Mouse (Mus musculus): ENCODE results near the gene Kif3b. TPM values are rescaled to one million over a fixed set of nuclear protein-coding genes. Genes with fewer than 3 reads are reported as not detected.
"Not testable (repeated sequence)": the region's sequence is repeated elsewhere in the genome, so short reads cannot be mapped to it uniquely, and the experiment has no call there.

Kif3b gene
- 12.6 and 14.4 TPM in 2 replicates for polyA plus RNA-seq (2016; fragmentation: Nextera tagmentation; extraction: Ambion mirVana)

DNA sequence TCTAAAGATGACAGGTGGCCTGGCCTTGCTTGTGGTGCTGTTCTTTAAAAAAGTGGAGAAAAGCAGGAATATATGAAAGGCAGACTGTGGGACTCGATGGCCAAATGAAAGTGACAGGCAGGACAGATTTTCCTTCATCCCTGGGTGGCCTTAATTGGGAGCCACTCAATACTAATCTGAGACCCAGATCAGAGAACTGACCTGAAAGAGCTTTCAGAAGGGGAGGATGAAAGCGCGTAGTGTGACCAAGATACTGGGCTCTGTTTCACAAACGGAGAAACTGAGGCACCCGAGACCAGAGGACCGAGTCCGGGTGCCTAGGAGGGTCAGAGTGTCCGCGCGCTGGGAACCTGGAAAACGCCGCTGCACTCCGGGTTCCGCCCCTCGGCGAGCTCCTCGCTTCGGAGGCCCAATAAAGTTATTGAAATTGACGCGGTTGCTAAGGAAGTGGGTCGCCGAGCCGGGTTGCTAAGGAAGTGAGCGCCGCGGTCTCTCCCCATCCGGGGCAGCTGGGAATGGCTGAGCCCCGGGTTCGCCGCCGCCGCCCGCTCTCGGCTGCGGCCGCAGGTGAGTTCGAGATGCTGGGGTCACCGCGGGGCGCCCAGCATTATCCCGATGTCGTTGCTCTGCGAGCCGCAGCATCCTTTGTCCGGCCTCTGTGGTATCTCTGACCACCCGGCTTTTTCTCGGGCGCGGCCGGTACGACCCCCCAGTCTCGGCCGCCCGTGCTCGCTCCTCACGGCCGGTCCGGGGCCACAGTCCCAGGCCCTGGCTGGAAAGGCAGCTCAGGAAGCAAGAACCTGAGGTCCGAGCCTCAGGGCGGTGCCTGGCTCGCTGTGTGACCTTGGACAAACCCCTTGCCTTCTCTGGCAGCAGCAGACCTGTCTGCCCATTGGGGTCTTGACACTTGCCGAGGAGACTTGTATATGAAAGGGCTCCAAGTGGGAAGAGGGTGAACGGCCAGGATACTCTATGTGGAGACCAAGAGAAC lies at the start of gene Kif3b:
TSS of gene Kif3b (plus strand) at position 476 of the 991 bp plus-strand sequence.
- H3K36me3 ChIP-seq: no peaks in the 10 kb centered on the region
- no peaks in the 10 kb centered on the region for H3K27me3 ChIP-seq (replicated peaks)
- peak within 1 kb of the TSS; percentile 93 for H3K9ac ChIP-seq
- ATAC-seq (ENCODE audit: low FRiP score, low read depth): peak; percentile 86
- H3K4me2 ChIP-seq (replicated peaks): peak within 1 kb of the TSS; percentile 74
- no peak within 1 kb of the TSS for H3K27ac ChIP-seq
- WGBS: 1% methylated on average over 63 of the region's 63 CpGs
- peaks cover 22% of the 10 kb centered on the region for H3K4me1 ChIP-seq
- H3K9me3 ChIP-seq: no peaks in the 10 kb centered on the region
- H3K4me3 ChIP-seq: peak within 1 kb of the TSS; percentile 98

- ATAC-seq (ENCODE audit: low FRiP score, low read depth): no peak
- H3K27me3 ChIP-seq (replicated peaks): no peaks in the 10 kb centered on the region
- peak overlapping the region; percentile 97; the same call in 1 of the 2 replicates for H3K9ac ChIP-seq
- peaks cover 24% of the 10 kb centered on the region for H3K4me1 ChIP-seq
- WGBS: 69% methylated on average over 6 of the region's 6 CpGs
- no peaks in the 10 kb centered on the region for H3K9me3 ChIP-seq
- peak overlapping the region; percentile 98 for H3K4me3 ChIP-seq
- peaks cover 10% of the 10 kb centered on the region; the same call in 1 of the 2 replicates for H3K36me3 ChIP-seq
- H3K4me2 ChIP-seq (replicated peaks): peak overlapping the region; percentile 94
- H3K27ac ChIP-seq: no peak overlapping the region
Observed at GRCm38 (mm10) chr2:153242156-153242555, 49.1 kb upstream of the Kif3b start.

DNA sequence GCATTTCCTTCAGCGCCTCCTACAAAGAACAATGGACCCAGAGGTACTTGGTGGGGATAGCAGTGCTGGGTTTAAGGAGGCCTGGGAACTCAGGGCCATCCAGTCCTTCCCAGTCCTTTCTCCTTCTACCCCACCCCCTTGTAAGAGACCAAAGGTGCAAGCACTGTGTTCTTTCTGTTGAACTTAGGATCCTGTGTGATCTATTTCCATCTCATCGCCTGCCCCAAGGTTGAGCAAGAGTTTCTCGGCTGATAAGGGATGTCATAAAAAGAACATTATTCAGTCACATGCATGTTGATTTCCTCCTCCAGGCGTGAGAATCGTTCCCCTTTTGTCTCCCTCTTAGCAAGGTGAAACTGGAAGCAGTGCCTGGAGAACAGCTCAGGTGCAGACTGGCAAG lies 41.5 kb upstream of the Kif3b start:
- Histone ChIP-seq H3K27me3 (replicated peaks) (no peaks in the 10 kb centered on the region), H3K4me3 (no peak overlapping the region), H3K36me3 (peaks cover 46% of the 10 kb centered on the region), H3K27ac (no peak overlapping the region), H3K4me1 (no peaks in the 10 kb centered on the region), H3K4me2 (replicated peaks) (no peak overlapping the region), H3K9me3 (no peaks in the 10 kb centered on the region), H3K9ac (no peak overlapping the region)
- ATAC-seq (ENCODE audit: low FRiP score, low read depth): no peak
- 92% methylated on average over 5 of the region's 5 CpGs for WGBS

DNA sequence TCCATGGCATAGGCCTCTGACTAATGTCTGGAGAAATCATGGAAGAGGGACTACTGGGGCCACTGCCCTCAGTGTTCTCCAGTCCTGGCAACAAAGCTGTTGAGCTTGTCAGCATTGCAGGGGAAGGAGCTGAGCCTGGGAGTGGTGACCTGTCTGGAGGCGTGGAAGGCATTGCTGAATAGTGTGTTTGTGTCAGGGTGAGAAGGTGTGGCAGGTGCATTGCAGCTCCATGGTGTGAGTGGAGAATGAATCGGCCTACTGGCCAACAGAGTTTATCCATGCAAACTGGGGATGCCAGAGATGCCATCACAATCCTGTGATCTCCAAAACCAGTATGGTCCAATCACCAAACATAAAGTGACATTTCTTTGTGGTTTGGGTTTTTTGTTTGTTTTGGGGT lies 34.6 kb upstream of the Kif3b start:
- no peak overlapping the region for H3K4me3 ChIP-seq
- ATAC-seq (ENCODE audit: low FRiP score, low read depth): no peak
- no peaks in the 10 kb centered on the region for H3K27me3 ChIP-seq (replicated peaks)
- peaks cover 24% of the 10 kb centered on the region for H3K36me3 ChIP-seq
- no peak overlapping the region for H3K27ac ChIP-seq
- H3K9ac ChIP-seq: no peak overlapping the region
- H3K4me1 ChIP-seq: no peaks in the 10 kb centered on the region
- WGBS: 94% methylated on average over 2 of the region's 2 CpGs
- H3K4me2 ChIP-seq (replicated peaks): no peak overlapping the region
- H3K9me3 ChIP-seq: no peaks in the 10 kb centered on the region

- 87% methylated on average over 12 of the region's 12 CpGs for WGBS
- H3K27me3 ChIP-seq (replicated peaks): no peaks in the 10 kb centered on the region
- H3K9me3 ChIP-seq: no peaks in the 10 kb centered on the region
- no peaks in the 10 kb centered on the region for H3K4me1 ChIP-seq
- H3K27ac ChIP-seq: no peak overlapping the region
- H3K36me3 ChIP-seq: peaks cover 37% of the 10 kb centered on the region
- H3K9ac ChIP-seq: no peak overlapping the region
- H3K4me3 ChIP-seq: no peak overlapping the region
- no peak overlapping the region for H3K4me2 ChIP-seq (replicated peaks)
- ATAC-seq (ENCODE audit: low FRiP score, low read depth): no peak
Observed at GRCm38 (mm10) chr2:153259030-153259863, 32.0 kb upstream of the Kif3b start.

DNA sequence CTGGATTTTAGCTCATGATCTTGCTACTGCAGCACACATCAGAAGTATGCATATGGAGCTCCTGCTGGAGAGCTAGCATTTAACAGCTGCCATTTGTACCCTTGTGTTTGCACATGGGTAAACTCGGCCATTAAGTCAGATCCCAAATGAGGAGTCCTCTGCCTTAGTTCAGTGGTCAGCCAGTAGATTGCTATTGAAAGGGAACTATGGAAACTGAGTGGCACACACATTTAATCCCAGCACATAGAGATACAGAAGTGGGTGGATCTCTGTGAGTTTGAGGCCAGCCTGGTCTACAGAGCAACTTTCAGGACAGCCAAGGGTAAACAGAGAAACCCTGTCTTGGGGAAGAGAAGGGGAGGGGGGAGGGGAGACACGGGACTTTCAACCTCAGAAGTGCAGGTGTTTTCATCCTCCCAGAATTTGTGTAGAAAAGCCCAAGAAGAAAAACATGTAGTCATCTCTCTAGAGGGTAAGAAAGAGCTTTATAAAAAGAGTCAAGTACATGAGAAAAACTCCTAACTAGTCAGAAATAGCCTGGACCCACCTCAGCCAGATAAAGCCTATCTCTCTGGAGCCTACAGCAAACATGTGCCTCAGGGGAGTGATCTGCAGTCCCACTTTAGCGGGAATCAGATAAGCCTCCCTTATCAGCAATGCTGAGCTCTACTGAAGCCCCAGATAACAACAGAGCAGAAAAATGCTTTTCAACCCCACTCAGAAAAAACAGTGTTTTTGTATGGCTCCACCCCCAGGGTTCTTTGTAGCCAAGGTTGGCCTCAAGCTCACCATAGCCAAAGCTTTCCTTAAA lies 31.1 kb upstream of the Kif3b start:
- Histone ChIP-seq H3K9ac (no peak overlapping the region), H3K27me3 (replicated peaks) (no peaks in the 10 kb centered on the region), H3K36me3 (peaks cover 43% of the 10 kb centered on the region), H3K9me3 (no peaks in the 10 kb centered on the region), H3K27ac (no peak overlapping the region), H3K4me2 (replicated peaks) (no peak overlapping the region), H3K4me3 (no peak overlapping the region), H3K4me1 (no peaks in the 10 kb centered on the region)
- WGBS: 74% methylated on average over 3 of the region's 3 CpGs
- ATAC-seq (ENCODE audit: low FRiP score, low read depth): no peak

DNA sequence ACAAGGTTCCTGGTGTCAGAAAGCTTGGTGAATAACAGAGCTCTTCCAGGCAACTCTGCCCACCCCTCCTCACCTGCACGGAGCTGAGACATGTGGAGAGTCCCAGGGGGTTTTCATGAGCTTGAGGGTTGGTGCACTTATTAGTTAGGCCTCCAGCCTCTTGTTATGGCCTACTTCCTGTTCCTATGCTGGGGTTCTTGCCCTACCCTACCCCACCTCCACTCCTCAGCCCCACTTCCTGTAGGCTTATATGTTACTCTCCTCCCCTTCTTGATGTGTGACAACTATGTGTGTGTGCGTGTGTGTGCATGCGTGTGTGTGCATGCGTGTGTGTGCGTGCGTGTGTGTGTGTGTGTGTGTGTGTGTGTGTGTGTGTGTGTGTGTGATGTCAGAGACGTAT lies 28.2 kb upstream of the Kif3b start:
- WGBS: 92% methylated on average over 7 of the region's 7 CpGs
- ATAC-seq (ENCODE audit: low FRiP score, low read depth): no peak
- H3K27me3 ChIP-seq (replicated peaks): no peaks in the 10 kb centered on the region
- no peak overlapping the region for H3K4me2 ChIP-seq (replicated peaks)
- H3K4me3 ChIP-seq: no peak overlapping the region
- H3K36me3 ChIP-seq: peaks cover 62% of the 10 kb centered on the region
- H3K9ac ChIP-seq: no peak overlapping the region
- H3K27ac ChIP-seq: no peak overlapping the region
- no peaks in the 10 kb centered on the region for H3K4me1 ChIP-seq
- no peaks in the 10 kb centered on the region for H3K9me3 ChIP-seq

- H3K36me3 ChIP-seq: peaks cover 43% of the 10 kb centered on the region
- WGBS: 87% methylated on average over 2 of the region's 2 CpGs
Observed at GRCm38 (mm10) chr2:153267331-153267730, 23.9 kb upstream of the Kif3b start.

GRCm38 (mm10) chr2:153270231-153270915 lies 20.8 kb upstream of the Kif3b start:
- H3K4me3 ChIP-seq; ATAC-seq (ENCODE audit: low FRiP score, low read depth); H3K27ac ChIP-seq; H3K27me3 ChIP-seq (replicated peaks); H3K9ac ChIP-seq; H3K4me1 ChIP-seq; H3K4me2 ChIP-seq (replicated peaks); H3K9me3 ChIP-seq: not testable (repeated sequence)
- peaks cover 19% of the 10 kb centered on the region for H3K36me3 ChIP-seq
- WGBS: 78% methylated on average over 8 of the region's 8 CpGs

More at GRCm38 (mm10) chr2:153267331-153267730, 23.9 kb upstream of the Kif3b start:
- no peak overlapping the region for H3K4me2 ChIP-seq (replicated peaks)
- H3K9me3 ChIP-seq: no peaks in the 10 kb centered on the region
- H3K9ac ChIP-seq: no peak overlapping the region
- H3K4me1 ChIP-seq: no peaks in the 10 kb centered on the region
- no peak overlapping the region for H3K4me3 ChIP-seq
- ATAC-seq (ENCODE audit: low FRiP score, low read depth): no peak
- H3K27me3 ChIP-seq (replicated peaks): no peaks in the 10 kb centered on the region
- no peak overlapping the region for H3K27ac ChIP-seq

GRCm38 (mm10) chr2:153274200-153274918 lies 16.9 kb upstream of the Kif3b start:
- not testable (repeated sequence) for H3K4me1 ChIP-seq; H3K4me2 ChIP-seq (replicated peaks); ATAC-seq (ENCODE audit: low FRiP score, low read depth); H3K9ac ChIP-seq; H3K9me3 ChIP-seq; H3K4me3 ChIP-seq; H3K27ac ChIP-seq; H3K27me3 ChIP-seq (replicated peaks); H3K36me3 ChIP-seq
- 83% methylated on average over 6 of the region's 6 CpGs for WGBS

- no peak for ATAC-seq (ENCODE audit: low FRiP score, low read depth)
- Histone ChIP-seq H3K4me2 (replicated peaks) (no peak overlapping the region), H3K9ac (no peak overlapping the region), H3K4me1 (no peaks in the 10 kb centered on the region), H3K4me3 (no peak overlapping the region), H3K36me3 (no peaks in the 10 kb centered on the region), H3K9me3 (no peaks in the 10 kb centered on the region), H3K27ac (no peak overlapping the region), H3K27me3 (replicated peaks) (no peaks in the 10 kb centered on the region)
- 76% methylated on average over 6 of the region's 6 CpGs for WGBS
Observed at GRCm38 (mm10) chr2:153274919-153275247, 16.3 kb upstream of the Kif3b start.

All from neural tube, embryonic 12.5 days (tissue).